Mouse (Mus musculus) CH12.LX (cell line): ENCODE results near the gene Rgs7. TPM values are rescaled to one million over a fixed set of nuclear protein-coding genes. Genes with fewer than 3 reads are reported as not detected.

Source experiments
- DNase-seq: peaks from one replicate; pipeline ENCODE4 v3.0.0-alpha.2; 2013; ENCODE audit errors: extremely low read depth
- H3K27ac ChIP-seq: 2 replicates; pipeline ENCODE4 v1.5.1; 2012; ENCODE audit warnings: low read depth, mild to moderate bottlenecking, control low read depth, moderate library complexity; ENCODE audit not compliant: insufficient read depth
- H3K27me3 ChIP-seq: replicated peaks from 2 replicates; pipeline ENCODE3; 2012; ENCODE audit warnings: inconsistent platforms
- H3K36me3 ChIP-seq, 2 experiments: replicated peaks in 1 of 2; 2 replicates each; pipeline versions ENCODE3 to v1.6.1; 2012; ENCODE audit warnings: inconsistent platforms in 1 of 2, low read length in 1 of 2, mild to moderate bottlenecking in 1 of 2, mixed read lengths in 1 of 2, moderate library complexity in 1 of 2; ENCODE audit not compliant: control insufficient read depth in 1 of 2, insufficient read depth in 1 of 2
- H3K4me1 ChIP-seq, 2 experiments: 2 replicates each; pipeline ENCODE4 v1.6.1; 2012; ENCODE audit warnings: inconsistent platforms in 1 of 2, moderate library complexity in 1 of 2; ENCODE audit not compliant: insufficient read depth in 2 of 2, control insufficient read depth in 1 of 2
- H3K4me2 ChIP-seq: 2 replicates; pipeline ENCODE4 v1.6.1; 2012; ENCODE audit warnings: low read depth, mild to moderate bottlenecking, control low read depth; ENCODE audit not compliant: poor library complexity, insufficient read depth, severe bottlenecking
- H3K4me3 ChIP-seq, 3 experiments: fragments of 150-350 bp in 1 of 3; sonication (generic) in 1 of 3; replicated peaks in 1 of 3; 2 replicates each; pipeline versions ENCODE3 to v1.5.1; 2011 to 2012; ENCODE audit warnings: low read depth in 2 of 3, low read length in 2 of 3, mild to moderate bottlenecking in 2 of 3, moderate library complexity in 2 of 3, control low read depth in 1 of 3, improper control_type of control experiment in 1 of 3, inconsistent platforms in 1 of 3, mixed read lengths in 1 of 3; ENCODE audit not compliant: poor library complexity in 1 of 3
- H3K79me2 ChIP-seq: replicated peaks from 2 replicates; pipeline ENCODE4 v1.6.1; 2012; ENCODE audit warnings: mild to moderate bottlenecking, moderate library complexity; ENCODE audit not compliant: control insufficient read depth, poor library complexity, insufficient read depth, severe bottlenecking; ENCODE audit errors: extremely low read depth
- H3K9ac ChIP-seq: 2 replicates; pipeline ENCODE4 v1.6.1; 2012; ENCODE audit warnings: low read depth, mild to moderate bottlenecking, control low read depth, moderate library complexity; ENCODE audit not compliant: insufficient read depth
- H3K9me3 ChIP-seq: replicated peaks from 2 replicates; pipeline ENCODE3; 2012; ENCODE audit warnings: low read length, inconsistent platforms, mixed read lengths
- BHLHE40 ChIP-seq: IDR thresholded peaks from 2 replicates; pipeline ENCODE4 v1.6.1; 2011; ENCODE audit warnings: mild to moderate bottlenecking, low read depth, low read length, improper control_type of control experiment
- CHD1 ChIP-seq: IDR thresholded peaks from 2 replicates; pipeline ENCODE4 v1.6.1; 2012; ENCODE audit warnings: low read depth, low read length, improper control_type of control experiment, inconsistent platforms
- E2F4 ChIP-seq: IDR thresholded peaks from 2 replicates; pipeline ENCODE4 v1.6.1; 2011; ENCODE audit warnings: low read depth, low read length, improper control_type of control experiment; ENCODE audit not compliant: insufficient replicate concordance
- ELF1 ChIP-seq: IDR thresholded peaks from 2 replicates; pipeline ENCODE4 v1.6.1; 2014; ENCODE audit warnings: low read depth, mild to moderate bottlenecking, inconsistent platforms, low read length, improper control_type of control experiment
- EP300 ChIP-seq: IDR thresholded peaks from 2 replicates; pipeline ENCODE4 v1.6.1; 2011; ENCODE audit warnings: low read length, improper control_type of control experiment
- ETS1 ChIP-seq: conservative IDR thresholded peaks from 2 replicates; pipeline ENCODE4 v1.6.1; 2012; ENCODE audit warnings: low read depth, mild to moderate bottlenecking, inconsistent platforms, low read length, improper control_type of control experiment, moderate library complexity
- IRF4 ChIP-seq: IDR thresholded peaks from 2 replicates; pipeline ENCODE4 v1.6.1; 2014; ENCODE audit warnings: low read depth, mild to moderate bottlenecking, inconsistent platforms, low read length, improper control_type of control experiment
- MAFK ChIP-seq: IDR thresholded peaks from 2 replicates; pipeline ENCODE4 v1.6.1; 2011; ENCODE audit warnings: low read length, improper control_type of control experiment; ENCODE audit not compliant: insufficient replicate concordance
- MAZ ChIP-seq: IDR thresholded peaks from 2 replicates; pipeline ENCODE4 v1.6.1; 2012; ENCODE audit warnings: low read depth, mild to moderate bottlenecking, inconsistent platforms, low read length, improper control_type of control experiment, moderate library complexity
- MEF2A ChIP-seq: IDR thresholded peaks from 2 replicates; pipeline ENCODE4 v1.6.1; 2014; ENCODE audit warnings: low read depth, mild to moderate bottlenecking, inconsistent platforms, low read length, improper control_type of control experiment, borderline replicate concordance
- NRF1 ChIP-seq: IDR thresholded peaks from 2 replicates; pipeline ENCODE4 v1.6.1; 2014; ENCODE audit warnings: low read depth, mild to moderate bottlenecking, inconsistent platforms, low read length, improper control_type of control experiment, moderate library complexity
- POLR2A ChIP-seq: IDR thresholded peaks from 2 replicates; pipeline ENCODE4 v1.6.1; 2011; ENCODE audit warnings: low read depth, mild to moderate bottlenecking, improper control_type of control experiment, low read length
- POLR2AphosphoS2 ChIP-seq: IDR thresholded peaks from 2 replicates; pipeline ENCODE4 v1.6.1; 2011; ENCODE audit warnings: low read depth, low read length, improper control_type of control experiment
- RAD21 ChIP-seq: IDR thresholded peaks from 2 replicates; pipeline ENCODE4 v1.6.1; 2011; ENCODE audit warnings: low read depth, mild to moderate bottlenecking, low read length, improper control_type of control experiment, moderate library complexity
- SIN3A ChIP-seq: IDR thresholded peaks from 2 replicates; pipeline ENCODE4 v1.6.1; 2012; ENCODE audit warnings: low read length, improper control_type of control experiment, inconsistent platforms
- SMC3 ChIP-seq: IDR thresholded peaks from 2 replicates; pipeline ENCODE4 v1.6.1; 2011; ENCODE audit warnings: low read depth, low read length, improper control_type of control experiment
- UBTF ChIP-seq: IDR thresholded peaks from 2 replicates; pipeline ENCODE4 v1.6.1; 2012; ENCODE audit warnings: low read depth, mild to moderate bottlenecking, inconsistent platforms, low read length, improper control_type of control experiment, moderate library complexity
- USF1 ChIP-seq: IDR thresholded peaks from 2 replicates; pipeline ENCODE4 v1.6.1; 2014; ENCODE audit warnings: low read depth, mild to moderate bottlenecking, inconsistent platforms, low read length, improper control_type of control experiment
- ZC3H11A ChIP-seq: IDR thresholded peaks from 2 replicates; pipeline ENCODE4 v1.6.1; 2012; ENCODE audit warnings: low read depth, mild to moderate bottlenecking, inconsistent platforms, low read length, improper control_type of control experiment
- ZNF384 ChIP-seq: IDR thresholded peaks from 2 replicates; pipeline ENCODE4 v1.6.1; 2012; ENCODE audit warnings: low read depth, low read length, improper control_type of control experiment, inconsistent platforms
- dilution Hi-C: fragments of 300-500 bp; cut with MboI; formaldehyde crosslinking; loops from 2 replicates; pipeline ENCODE4 v1.14.3; 2020; ENCODE audit warnings: low sequenced_read_pairs; ENCODE audit not compliant: extremely low pct_unique_long_range_greater_than_20kb, extremely low pct_ligation_motif_present
- in situ Hi-C: fragments of 300-500 bp; cut with MboI; formaldehyde crosslinking; loops from 3 replicates; pipeline ENCODE4 v1.14.3; 2019; ENCODE audit warnings: low sequenced_read_pairs, low pct_ligation_motif_present, low pct_unique_long_range_greater_than_20kb, mixed read lengths
- polyA plus RNA-seq: library from polyadenylated mRNA; unstranded; fragments of >175 nt; gene quantifications from 2 replicates; pipeline ENCODE4 v1.2.1, GENCODE M21; 2012; ENCODE audit warnings: low read depth; ENCODE audit not compliant: insufficient read length
- total RNA-seq, 2 experiments: library from RNA; depleted of rRNA; stranded (reverse); fragments of 300-350 nt in 1 of 2; fragments of >200 nt in 1 of 2; gene quantifications; 2 replicates each; pipeline ENCODE4 v1.2.3; 2012 to 2014

Gene Rgs7
- total and polyA plus RNA-seq, 3 experiments, result 0.04 to 0.30 (median 0.09) TPM

DNA sequence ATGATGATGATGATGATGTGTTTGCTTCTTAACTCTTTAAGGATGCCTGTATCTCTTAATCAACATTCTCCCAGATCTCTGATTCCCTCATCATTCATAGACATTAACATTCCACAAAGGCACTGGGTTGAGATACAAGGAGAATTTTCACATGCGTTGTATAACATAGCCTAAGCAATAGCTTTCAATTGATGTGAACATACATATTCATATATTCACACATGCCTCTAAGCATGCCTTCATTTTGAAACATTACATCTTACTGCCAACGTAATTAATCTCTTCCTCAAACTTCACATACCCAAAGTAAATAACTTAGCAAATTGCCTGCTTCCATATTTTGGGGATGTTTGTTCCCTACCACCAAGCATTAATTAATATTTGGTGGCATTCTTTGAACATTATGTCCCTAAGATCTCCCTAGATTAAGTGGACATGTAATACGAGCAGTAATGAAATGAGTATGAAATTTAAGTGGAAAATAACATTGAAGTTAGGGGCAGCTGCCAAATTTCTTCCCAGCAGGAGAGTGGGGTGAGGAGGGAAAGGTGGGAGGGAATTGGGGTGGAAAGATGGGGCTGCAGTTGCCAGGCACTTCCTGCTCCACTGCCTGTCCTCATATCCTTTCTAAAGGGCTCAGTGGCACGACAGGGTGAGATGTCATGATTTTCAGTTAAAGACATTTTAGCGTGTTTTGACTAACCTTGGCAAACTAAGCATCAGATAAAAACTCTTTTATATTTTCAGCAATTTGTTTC lies 317.2 kb downstream of the Rgs7 start:
- in situ Hi-C loops, result no loop called here
- dilution Hi-C loops, result no loop called here
- Histone ChIP-seq H3K79me2 (no peaks in the 10 kb centered on the region), H3K9me3 (no peaks in the 10 kb centered on the region), H3K36me3 (no peaks in the 10 kb centered on the region)
- no peak for TF ChIP-seq ZC3H11A
- TF ChIP-seq POLR2A, result no peak
- no peak for TF ChIP-seq CHD1
- no peak for TF ChIP-seq ETS1
- TF ChIP-seq MEF2A, result no peak
- TF ChIP-seq, all 38 proteins: peak for 0
- DNase-seq, result no peak
- Histone ChIP-seq H3K9ac (no peak overlapping the region), H3K27me3 (no peaks in the 10 kb centered on the region), H3K4me2 (no peak overlapping the region), H3K4me3 (no peak overlapping the region), H3K4me1 (no peaks in the 10 kb centered on the region), H3K27ac (no peak overlapping the region)

DNA sequence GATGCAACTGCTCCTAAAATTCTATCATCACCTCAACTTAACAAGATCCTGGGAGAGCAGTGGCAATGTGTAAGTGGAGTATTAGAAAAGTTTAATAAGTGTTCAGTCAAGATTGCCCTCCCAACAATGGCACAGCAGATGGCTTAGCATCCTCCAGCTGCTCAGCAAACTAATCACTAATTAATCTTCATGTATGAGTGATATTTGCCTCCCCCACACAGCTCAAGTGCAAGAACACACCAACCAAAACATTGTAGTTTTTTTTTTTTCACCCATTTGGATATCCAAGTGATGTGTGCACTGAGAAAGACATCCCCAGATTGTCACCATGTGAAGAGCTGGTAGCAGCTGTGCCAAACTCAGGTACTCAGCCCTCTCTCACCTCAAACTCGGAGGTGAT lies 336.8 kb downstream of the Rgs7 start:
- H3K4me3 ChIP-seq, result no peak overlapping the region
- in situ Hi-C loops (no loop called here), dilution Hi-C loops (no loop called here)
- no peak overlapping the region for H3K4me2 ChIP-seq
- H3K4me1 ChIP-seq, result no peaks in the 10 kb centered on the region
- H3K9me3 ChIP-seq, result no peaks in the 10 kb centered on the region
- DNase-seq, result no peak
- no peaks in the 10 kb centered on the region for H3K36me3 ChIP-seq
- no peak overlapping the region for H3K27ac ChIP-seq
- no peaks in the 10 kb centered on the region for H3K79me2 ChIP-seq
- no peaks in the 10 kb centered on the region for H3K27me3 ChIP-seq
- TF ChIP-seq E2F4 (no peak), ZNF384 (no peak), SMC3 (no peak), RAD21 (no peak), ETS1 (no peak), POLR2AphosphoS2 (no peak), ELF1 (no peak), UBTF (no peak), BHLHE40 (no peak), CHD1 (no peak), MAFK (no peak), EP300 (no peak), SIN3A (no peak), MAZ (no peak), MEF2A (no peak), NRF1 (no peak), ZC3H11A (no peak), IRF4 (no peak), USF1 (no peak)
- H3K9ac ChIP-seq, result no peak overlapping the region
